Mouse (Mus musculus) MN1 (cell line): ENCODE data around the gene Bcl7c.
"Not testable (repeated sequence)": the region's sequence is repeated elsewhere in the genome, so short reads cannot be mapped to it uniquely, and the experiment has no call there.

Experiments
- DNase-seq: peaks from one replicate; pipeline ENCODE4 v3.0.0-alpha.2; 2016; ENCODE audit warnings: low spot score

Gene Bcl7c

GRCm38 (mm10) chr7:127714816-127715215 is 6.1 kb upstream of the Bcl7c start:
- DNase-seq = no peak

DNA sequence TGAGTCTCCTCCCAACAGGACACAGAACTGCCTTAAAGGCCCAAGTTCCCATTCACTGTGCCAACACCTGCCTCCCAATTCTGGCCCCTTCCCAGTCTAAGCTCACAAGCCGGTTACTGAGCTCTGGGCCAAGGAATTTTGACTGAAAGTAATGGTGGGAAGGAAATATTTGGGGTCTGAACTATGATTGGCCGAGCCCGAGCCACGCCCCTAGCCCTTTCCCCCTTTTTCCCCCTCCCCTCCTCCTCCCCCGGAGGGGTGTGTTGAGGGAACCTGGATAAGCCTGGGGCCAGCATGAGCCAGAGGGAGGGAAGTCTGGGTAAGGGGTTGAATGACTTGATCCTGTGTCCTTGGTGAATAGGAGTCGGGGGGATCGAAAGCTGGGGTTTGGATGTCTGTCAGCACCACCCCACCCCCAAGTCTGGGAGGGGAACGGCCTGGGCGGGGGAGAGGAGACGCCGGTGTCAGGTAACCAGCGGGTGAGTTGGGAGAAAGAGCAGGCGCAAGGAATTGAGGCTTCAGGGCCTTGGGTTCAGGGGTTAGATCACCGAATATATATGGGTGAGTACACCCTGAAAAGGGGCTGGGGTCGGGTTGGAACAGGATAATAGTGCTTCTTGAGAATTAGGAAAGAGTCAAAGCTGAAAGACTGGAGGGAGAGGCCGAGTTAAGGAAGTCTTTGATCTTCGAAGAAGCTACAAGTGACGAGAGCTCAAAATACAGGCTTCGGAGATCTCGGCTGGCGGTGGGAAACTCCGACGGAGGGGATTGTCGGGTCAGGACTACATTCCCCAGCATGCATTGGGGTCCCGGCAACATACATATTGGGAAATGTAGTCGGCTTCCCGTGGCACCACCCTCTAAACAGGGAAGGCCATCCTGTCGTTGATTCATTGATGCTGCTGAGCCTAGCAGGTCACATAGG is 4.0 kb upstream of the Bcl7c start, which contains the start of gene Ctf1:
Gene Ctf1 (plus strand): TSS at position 276 of the 925 bp plus-strand sequence.
- peak; percentile 90 for DNase-seq

DNA sequence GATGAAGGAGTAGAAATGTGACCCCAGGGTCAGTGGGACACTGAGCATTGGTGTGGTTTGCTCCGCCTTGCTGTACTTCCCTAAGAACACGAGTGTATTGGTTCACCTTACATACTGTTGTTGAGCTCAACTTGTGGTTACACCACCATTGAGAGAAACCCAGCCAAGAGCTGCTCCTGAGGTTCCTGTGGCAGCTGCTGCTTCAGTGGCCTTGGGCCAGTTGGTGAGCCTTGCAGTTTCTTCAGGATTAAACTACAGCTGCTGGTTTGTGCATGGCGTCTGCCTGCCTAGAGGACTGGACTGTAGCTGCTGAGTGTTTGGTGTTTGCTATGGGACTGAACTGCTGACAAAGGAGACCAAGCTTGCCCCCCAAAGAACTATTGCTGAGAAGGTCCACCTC is 2.7 kb upstream of the Bcl7c start:
- no peak for DNase-seq

DNA sequence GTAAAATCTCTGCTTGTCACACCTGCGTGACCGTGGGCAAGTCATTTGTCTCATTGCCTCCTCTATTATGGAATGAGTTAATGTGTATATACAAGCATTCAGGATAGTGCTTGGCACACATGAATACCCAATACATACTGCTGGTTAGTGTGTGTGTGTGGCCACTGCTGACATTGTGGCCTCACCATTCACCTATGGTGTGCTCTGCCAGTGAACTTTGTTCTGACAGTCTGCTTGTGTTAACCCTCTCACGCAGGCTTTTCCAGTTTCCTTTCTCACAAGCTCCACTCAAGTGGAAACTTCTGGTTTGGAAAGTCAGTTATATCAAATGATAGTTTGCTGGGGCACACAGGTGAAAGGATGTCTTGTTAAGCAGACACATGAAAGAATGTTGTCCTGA is 2.3 kb upstream of the Bcl7c start:
- no peak for DNase-seq

DNA sequence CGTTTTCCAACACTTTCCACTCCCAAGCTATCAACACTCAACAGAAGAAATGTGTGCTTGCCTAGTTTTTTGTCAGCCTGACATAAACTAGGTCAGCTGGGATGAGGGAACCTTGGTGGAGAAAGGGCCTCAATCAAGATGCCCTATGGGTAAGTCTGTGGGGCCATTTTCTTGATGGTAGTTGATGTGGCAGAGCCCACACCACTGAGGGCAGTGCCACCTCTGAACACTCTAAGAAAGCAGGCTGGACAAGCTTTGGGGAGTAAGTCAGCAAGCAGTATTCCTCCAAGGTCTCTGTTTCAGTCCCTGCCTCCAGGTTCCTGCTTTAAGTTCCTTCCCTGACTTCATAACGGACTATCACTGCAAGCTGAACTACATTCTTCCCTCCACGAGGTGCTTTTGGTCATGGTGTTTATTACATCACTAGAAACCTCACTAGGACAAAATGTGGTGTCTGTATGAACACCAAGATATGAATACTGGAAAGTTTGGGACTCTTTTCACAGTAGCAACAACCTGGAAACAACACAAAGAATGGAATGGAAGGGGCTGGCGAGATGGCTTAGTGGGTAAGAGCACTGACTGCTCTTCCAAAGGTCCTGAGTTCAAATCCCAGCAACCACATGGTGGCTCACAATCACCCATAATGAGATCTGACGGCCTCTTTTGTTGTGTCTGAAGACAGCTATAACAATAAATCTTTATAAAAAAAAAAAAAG is 687 bp upstream of the Bcl7c start:
- no peak for DNase-seq

DNA sequence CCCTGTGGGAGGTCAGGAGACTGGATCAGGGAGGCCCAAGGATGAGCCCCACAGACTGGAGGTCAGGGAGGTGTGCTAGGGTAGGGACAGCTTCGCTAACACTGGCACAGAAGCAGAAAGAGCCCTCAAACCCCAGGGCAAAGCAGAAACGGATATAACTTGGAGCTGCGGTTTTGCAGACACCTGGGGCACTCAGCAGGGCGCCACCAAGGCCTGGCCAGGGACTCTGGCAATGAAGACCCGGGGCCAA is 851 bp downstream of the Bcl7c start:
- DNase-seq = no peak

DNA sequence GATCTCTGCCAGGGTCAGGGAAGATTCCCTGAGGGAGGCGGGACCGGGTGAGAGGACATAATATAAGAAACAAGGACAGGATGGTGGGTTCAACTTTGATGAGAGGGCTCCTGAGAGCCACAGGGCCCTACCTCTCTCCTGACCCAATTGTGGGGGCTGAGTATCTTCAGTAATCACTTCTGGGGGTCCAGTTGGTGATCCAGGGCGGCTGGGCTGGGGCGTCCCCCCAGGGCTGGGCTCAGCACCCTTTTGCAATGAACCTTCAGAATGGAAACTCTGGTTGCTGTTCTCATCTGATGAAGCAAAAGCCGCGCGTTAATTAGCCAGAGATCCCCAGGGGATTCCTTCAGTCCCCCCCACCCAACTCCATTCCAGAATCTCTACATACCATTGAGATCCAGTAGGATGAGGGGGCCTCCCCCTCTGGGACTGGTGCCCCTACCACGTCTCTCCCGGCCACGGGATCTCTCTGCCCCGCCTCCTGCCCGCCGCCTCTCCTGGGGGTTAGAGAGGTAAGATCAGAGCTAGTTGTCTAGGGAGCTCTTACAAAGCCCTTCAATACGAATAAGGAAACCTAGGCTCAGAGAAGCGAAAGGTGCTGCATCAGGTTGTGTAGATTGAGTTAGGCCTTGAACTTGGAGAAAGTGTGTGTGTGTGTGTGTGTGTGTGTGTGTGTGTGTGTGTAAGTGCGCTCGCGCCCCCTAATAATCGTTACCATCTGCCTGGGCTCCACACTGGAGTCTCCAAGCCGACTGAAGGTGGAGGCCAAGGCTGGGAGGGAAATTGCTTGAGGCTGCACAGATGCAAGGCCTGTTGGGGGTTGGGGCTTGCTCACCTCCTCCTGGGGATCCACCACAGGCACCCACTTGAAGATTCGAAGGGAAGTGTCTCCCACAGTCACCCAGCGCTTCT is 1.4 kb downstream of the Bcl7c start:
- peak; percentile 58 for DNase-seq

- DNase-seq = no peak
These were observed 3.0 kb downstream of the Bcl7c start for GRCm38 (mm10) chr7:127705706-127706105.

DNA sequence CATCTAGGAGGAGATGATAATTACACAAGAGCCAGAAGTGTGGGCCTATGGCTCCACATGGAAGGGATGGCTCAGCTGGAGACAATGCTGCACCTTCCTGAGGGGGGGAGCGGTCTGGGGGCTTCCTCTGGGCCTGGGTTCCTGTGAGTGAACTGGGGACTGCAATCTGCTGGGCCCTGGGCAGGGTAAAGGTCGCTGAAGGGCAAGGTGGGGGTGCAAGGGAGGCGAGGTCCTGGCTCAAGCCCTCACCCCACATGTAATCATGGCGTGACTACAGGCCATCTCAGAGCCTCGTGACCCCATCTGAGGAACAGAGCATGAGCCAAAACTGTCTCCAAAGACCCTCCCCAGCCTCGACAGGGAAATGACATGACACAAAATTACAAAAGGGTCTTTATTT is 4.1 kb downstream of the Bcl7c start:
- DNase-seq = no peak

- no peak for DNase-seq
These were observed 5.1 kb downstream of the Bcl7c start for GRCm38 (mm10) chr7:127703561-127704178.

GRCm38 (mm10) chr7:127700712-127701331 is 7.9 kb downstream of the Bcl7c start:
- DNase-seq = no peak

GRCm38 (mm10) chr7:127698986-127699385 is 9.7 kb downstream of the Bcl7c start:
- DNase-seq = peak; percentile 40

GRCm38 (mm10) chr7:127693730-127694129 is 15.0 kb downstream of the Bcl7c start:
- not testable (repeated sequence) for DNase-seq

- DNase-seq = no peak
These were observed 15.4 kb downstream of the Bcl7c start for GRCm38 (mm10) chr7:127693290-127693689.

DNA sequence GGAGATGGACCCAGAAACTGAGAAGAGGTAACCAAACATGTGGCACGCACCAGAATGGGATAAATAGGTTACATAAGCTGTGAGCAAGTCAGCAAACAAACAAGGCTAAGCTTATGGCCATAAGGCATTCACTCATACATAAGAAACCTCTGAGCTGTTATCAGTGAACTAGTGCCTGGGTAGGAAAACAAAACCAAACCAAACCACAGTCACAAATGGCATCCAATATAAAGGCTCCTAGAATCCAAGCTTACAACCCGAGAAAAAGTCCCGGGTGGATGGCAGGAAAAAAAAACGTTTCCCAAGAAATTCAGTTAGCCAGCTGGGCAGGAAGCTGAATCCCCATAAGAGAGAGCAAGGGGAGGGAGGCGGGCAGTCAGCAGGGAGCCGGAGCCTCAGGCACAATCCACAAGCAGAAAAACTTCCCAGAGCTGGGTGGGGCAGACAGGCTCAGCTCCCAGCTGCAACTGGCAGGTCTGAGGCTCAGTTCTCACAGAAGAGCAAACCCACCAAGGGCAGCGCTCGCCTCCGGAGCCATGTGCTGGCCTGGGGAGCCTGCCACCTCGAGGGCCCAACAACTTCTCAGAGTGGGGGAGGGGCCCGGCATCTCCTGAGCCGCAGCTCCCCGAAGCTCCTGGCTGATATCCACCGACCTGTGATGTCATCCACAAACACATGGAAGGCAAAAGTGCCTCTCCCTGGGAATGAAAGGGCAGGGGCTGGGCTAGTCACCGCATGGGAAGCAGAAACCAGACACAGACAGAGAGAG is 17.3 kb downstream of the Bcl7c start:
- DNase-seq = peak; percentile 91

DNA sequence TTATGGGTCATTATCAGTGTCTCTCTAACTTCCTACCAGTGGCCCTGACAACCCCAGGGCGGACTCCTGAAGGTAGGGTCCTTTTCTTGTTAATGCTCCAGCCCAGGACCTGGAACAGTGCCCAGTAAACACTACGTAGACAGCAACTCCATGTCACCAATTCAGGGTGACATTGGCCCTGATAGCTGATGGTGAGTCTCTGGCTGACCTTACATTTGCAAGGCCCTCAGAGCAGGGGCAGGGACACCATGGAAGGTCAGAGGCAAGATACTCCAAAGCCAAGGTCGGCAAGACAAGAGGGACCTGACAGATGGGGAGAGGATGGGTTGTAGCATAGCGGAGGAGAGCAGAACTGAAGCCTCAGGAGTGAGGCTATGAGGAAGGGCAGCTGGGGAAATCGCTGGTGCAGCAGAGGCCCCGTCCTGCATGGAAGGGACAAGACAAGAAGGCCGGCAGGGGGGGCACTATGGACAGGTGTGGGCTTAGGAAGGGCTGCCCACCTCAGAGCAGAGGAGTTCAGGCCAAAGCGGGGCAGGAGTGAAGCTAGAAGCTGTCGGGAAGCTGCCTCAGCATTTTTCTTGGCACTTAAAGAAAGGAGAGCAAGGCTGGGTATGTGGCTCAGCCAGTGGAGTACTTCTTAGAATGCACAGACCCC is 19.0 kb downstream of the Bcl7c start:
- DNase-seq = no peak

DNA sequence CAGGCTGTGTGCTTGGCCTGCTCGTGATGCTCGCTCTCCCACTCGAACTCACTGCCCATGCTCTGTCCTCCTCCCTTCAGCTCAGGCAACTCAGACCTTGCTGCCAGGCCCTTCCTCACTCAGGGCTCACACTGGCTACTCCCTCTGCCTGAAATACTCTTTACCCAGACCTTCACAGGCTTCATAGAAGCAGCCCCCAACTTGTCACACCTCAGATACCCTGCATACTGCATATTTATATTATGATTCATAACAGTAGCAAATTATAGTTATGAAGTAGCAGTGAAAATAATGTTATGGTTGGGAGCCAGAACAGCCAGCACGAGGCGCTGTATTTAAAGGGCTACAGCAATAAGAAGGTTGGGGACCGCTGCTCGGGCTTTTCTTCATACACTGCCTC is 19.8 kb downstream of the Bcl7c start:
- no peak for DNase-seq

DNA sequence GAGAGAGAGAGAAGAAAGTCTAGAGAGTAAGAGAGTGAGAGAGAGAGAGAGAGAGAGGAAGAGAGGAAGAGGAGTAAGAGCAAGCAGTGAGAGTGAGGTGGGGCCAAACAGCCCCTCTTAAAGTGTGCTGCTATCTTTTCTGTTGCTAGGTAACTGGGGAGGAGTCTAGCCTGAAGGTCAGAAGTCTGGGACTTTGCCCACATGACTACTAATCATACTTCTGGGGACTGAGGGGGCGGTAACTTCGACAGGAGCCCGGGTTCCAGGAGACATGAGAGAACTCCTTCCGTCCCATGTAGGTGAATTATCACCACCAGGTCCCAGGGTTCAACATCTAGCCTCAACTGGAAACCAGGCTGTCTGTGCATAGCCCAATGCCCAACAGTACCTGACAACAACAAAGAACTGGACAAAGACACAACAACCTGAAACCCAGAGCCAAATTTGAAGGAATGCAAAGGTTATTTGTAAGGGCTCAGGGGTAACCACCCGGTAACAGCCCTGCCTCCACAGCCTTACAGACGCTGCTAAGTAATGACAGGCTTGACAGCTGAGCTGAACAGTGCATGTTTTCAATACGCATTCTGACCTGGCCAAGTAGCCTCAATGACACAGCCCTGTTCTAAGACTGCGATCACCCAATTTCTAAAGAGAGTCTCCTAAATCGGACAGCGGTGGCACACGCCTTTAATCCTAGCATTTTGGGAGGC is 21.8 kb downstream of the Bcl7c start:
- DNase-seq = no peak

- no peak for DNase-seq
These were observed 23.3 kb downstream of the Bcl7c start for GRCm38 (mm10) chr7:127685304-127686018.
